ENCODE assay signal across 15 mouse cellular contexts in the genomic region with DNA sequence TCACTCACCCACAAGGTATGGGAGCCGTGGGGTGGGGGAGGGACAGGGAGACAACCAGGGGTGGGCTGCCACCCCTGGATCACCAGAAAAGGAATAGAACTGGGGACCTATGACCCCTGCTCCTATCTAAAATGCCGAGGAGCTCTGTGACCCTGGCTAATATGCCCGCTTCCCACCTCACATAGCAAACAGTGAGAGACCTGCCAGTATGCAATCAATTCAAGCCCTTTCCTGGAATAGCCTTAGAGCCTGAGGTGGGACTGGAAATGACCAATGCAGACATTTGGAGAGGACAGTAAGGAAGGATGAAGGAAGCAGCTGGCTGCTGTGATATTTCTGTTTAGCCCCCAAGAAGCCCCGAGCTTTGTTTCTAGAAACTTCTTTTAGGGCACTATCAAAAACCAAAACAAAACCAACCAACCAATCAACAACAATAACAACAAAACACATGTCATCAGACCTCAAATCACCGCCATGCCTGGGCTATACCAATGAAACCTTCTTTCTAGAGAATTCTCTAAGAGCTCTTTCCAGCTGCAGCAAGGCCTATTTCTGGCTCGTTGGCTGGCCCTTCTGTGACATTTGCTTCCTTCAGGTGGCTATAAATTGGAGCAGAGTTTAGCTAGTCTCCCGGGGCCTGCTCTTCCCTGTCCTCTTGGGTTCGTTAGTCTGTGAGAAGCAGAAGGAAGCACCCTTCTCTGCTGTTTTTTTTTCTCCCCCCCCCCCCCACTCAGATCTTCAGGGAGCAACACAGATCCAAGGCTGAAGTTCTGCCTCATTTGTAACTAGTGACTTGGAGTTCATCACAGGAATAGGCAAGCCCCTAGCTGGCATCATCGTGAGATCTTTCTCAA. TPM values are rescaled to one million over a fixed set of nuclear protein-coding genes. Genes with fewer than 3 reads are reported as not detected.
A peak's percentile ranks its signal among the peaks of the same experiment; 100 is the strongest.
DNase-seq lines count a peak whose midpoint lies in the region; ATAC-seq and TF ChIP-seq lines count a peak whose summit lies in the region.
"Had no signal": no experiment of that assay in that cellular context is flagged by ENCODE, and none has a peak within 500 bp of the region (broad histone marks: within the 10 kb centered on the region; RNA-seq: fewer than 3 reads in every experiment).

No protein-coding gene starts in this region.

- WGBS in kidney, embryonic 15.5 days = 51% methylated on average over 9 of the region's 9 CpGs
- 63% methylated on average over 9 of the region's 9 CpGs for WGBS in intestine, embryonic 15.5 days

- no peak for DNase-seq in kidney, adult 8-10 months
- no peak for DNase-seq in ovary, postnatal 36 days (ENCODE audit: low spot score)
- DNase-seq in layer of hippocampus, adult 9-10 months (ENCODE audit: low spot score) = no peak
- DNase-seq: adrenal gland, postnatal 25 days; cerebellum, adult 11 months; right cerebral cortex, postnatal 14 days had no signal

- H3K9me3 ChIP-seq in kidney, embryonic 15.5 days (replicated peaks) = no peaks in the 10 kb centered on the region
- no peaks in the 10 kb centered on the region for H3K9me3 ChIP-seq in E14TG2a.4 (ENCODE audit: low read length)
- no peaks in the 10 kb centered on the region for H3K9me3 ChIP-seq in intestine, embryonic 15.5 days
- H3K9me3 ChIP-seq: limb, embryonic 12.5 days; neural tube, embryonic 15.5 days had no signal

- H3K27me3 ChIP-seq in kidney, embryonic 15.5 days = no peaks in the 10 kb centered on the region
- H3K27me3 ChIP-seq in E14TG2a.4 (ENCODE audit: insufficient read depth, low read length) = peaks cover 42% of the 10 kb centered on the region
- no peaks in the 10 kb centered on the region for H3K27me3 ChIP-seq in intestine, embryonic 15.5 days (replicated peaks)
- H3K27me3 ChIP-seq: limb, embryonic 12.5 days; neural tube, embryonic 15.5 days had no signal

- H3K9ac ChIP-seq in kidney, embryonic 15.5 days = no peak overlapping the region
- H3K9ac ChIP-seq in intestine, embryonic 15.5 days = no peak overlapping the region
- H3K9ac ChIP-seq: limb, embryonic 12.5 days; neural tube, embryonic 15.5 days had no signal

- peaks cover 28% of the 10 kb centered on the region for H3K4me1 ChIP-seq in kidney, embryonic 15.5 days
- peaks cover 14% of the 10 kb centered on the region for H3K4me1 ChIP-seq in E14TG2a.4 (replicated peaks; ENCODE audit: low read depth, low read length)
- peaks cover 42% of the 10 kb centered on the region for H3K4me1 ChIP-seq in brown adipose tissue, adult 24 weeks (ENCODE audit: control insufficient read depth, insufficient read depth, insufficient read length, low read length)
- H3K4me1 ChIP-seq in intestine, embryonic 15.5 days (replicated peaks) = peaks cover 6% of the 10 kb centered on the region; the same call in 1 of the 2 replicates
- H3K4me1 ChIP-seq: neural tube, embryonic 15.5 days had no signal

- no peak overlapping the region for H3K4me3 ChIP-seq in kidney, embryonic 15.5 days (replicated peaks)
- H3K4me3 ChIP-seq in E14TG2a.4 (replicated peaks; ENCODE audit: low read length) = peak overlapping the region; percentile 56
- no peak overlapping the region for H3K4me3 ChIP-seq in brown adipose tissue, adult 24 weeks (ENCODE audit: insufficient read depth, low read depth, low read length)
- no peak overlapping the region for H3K4me3 ChIP-seq in intestine, embryonic 15.5 days (replicated peaks)
- H3K4me3 ChIP-seq: erythroblast, embryonic 14.5 days; limb, embryonic 12.5 days; neural tube, embryonic 15.5 days had no signal

- ATAC-seq in kidney, embryonic 15.5 days (replicated peaks; ENCODE audit: low FRiP score) = no peak
- ATAC-seq in intestine, embryonic 15.5 days = no peak
- ATAC-seq: hindbrain, embryonic 16.5 days had no signal

- no peak for TF ChIP-seq CTCF in E14TG2a.4 (conservative IDR thresholded peaks at IDR 0.05; ENCODE audit: low read length)

- H3K4me2 ChIP-seq in kidney, embryonic 15.5 days = no peak overlapping the region
- H3K4me2 ChIP-seq in intestine, embryonic 15.5 days (replicated peaks) = no peak overlapping the region
- H3K4me2 ChIP-seq: limb, embryonic 12.5 days; neural tube, embryonic 15.5 days had no signal

- H3K27ac ChIP-seq in kidney, embryonic 15.5 days = peak overlapping the region; percentile 69
- peak overlapping the region; percentile 93 for H3K27ac ChIP-seq in brown adipose tissue, adult 24 weeks (replicated peaks; ENCODE audit: low read depth, low read length)
- H3K27ac ChIP-seq in intestine, embryonic 15.5 days = peak overlapping the region; percentile 11; the same call in 1 of the 2 replicates
- H3K27ac ChIP-seq: limb, embryonic 12.5 days; macrophage; neural tube, embryonic 15.5 days had no signal

- no peaks in the 10 kb centered on the region for H3K36me3 ChIP-seq in kidney, embryonic 15.5 days
- no peaks in the 10 kb centered on the region for H3K36me3 ChIP-seq in E14TG2a.4 (ENCODE audit: insufficient read depth, low read length)
- no peaks in the 10 kb centered on the region for H3K36me3 ChIP-seq in intestine, embryonic 15.5 days
- H3K36me3 ChIP-seq: limb, embryonic 12.5 days; neural tube, embryonic 15.5 days had no signal

RNA-seq across cellular contexts. Expression of a gene that starts 45.2 kb away (rescaled TPM):
- polyA plus RNA-seq in kidney, embryonic 15.5 days (2015; fragmentation: Nextera tagmentation; extraction: Ambion mirVana) = 0.99 and 1.1 TPM in 2 replicates
- polyA plus RNA-seq in brown adipose tissue, adult 24 weeks (2012; ENCODE audit: insufficient read depth, insufficient read length, missing spikeins) = 2.8 and 6.6 TPM in 2 replicates
- 0.48 and 0.49 TPM in 2 replicates for polyA plus RNA-seq in intestine, embryonic 15.5 days (2015; fragmentation: Nextera tagmentation; extraction: Ambion mirVana)
- polyA plus RNA-seq: erythroblast, embryonic 14.5 days had no signal

Comparison
In these comparisons a context has a peak if more than half of its experiments do, and no peak if none do; other contexts are left out.
1. H3K27ac ChIP-seq: peak in every context shown above with its lines; median percentile 93 in brown adipose tissue, adult 24 weeks; 69 in kidney, embryonic 15.5 days; 11 in intestine, embryonic 15.5 days.